Mouse (Mus musculus) urinary bladder, postnatal 25 days (tissue): ENCODE results near the gene Usp40.

Experiments used
- DNase-seq: peaks from one replicate; pipeline ENCODE4 v3.0.0; 2022; ENCODE audit warnings: low spot score

Usp40 gene

DNA sequence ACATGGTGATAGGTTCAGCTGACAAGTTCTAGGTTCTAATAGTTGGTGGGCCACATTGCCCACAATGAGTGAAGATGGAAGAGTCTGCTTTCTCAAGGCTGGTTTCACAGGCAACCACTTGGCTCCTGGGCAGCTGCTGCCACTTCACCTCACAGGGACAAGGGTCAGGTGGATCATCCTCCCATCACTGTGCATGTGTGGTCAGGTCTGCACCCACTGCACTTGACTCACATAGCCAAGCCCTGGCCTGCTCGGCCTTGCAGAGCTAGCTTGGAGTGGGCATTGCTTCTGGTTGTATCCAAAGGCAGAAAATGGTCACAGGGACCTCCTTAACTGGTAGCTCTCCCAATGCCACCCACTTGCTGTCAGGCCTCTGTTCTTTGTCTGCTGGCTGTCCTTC, 66.6 kb downstream of the Usp40 start:
- DNase-seq: no peak

DNA sequence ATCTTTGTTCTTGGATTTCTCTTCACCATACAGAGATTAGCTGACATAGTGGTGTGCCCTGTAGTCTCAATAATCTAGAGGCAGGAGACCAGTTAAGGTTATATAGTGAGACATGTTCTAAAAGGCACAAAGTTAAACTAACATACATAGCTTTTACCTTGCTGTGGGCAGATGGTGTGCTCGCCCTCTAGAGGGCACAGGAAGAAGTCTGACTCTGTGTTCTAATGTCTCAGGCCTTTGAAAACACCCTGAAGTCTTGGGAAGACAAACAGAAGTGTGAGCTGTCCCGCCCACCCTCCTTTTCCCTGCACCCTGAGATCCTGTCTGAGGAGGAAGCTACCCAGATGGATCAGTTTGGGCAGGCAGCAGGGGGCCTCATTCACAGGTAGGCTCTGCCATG, 71.8 kb downstream of the Usp40 start:
- no peak for DNase-seq

DNA sequence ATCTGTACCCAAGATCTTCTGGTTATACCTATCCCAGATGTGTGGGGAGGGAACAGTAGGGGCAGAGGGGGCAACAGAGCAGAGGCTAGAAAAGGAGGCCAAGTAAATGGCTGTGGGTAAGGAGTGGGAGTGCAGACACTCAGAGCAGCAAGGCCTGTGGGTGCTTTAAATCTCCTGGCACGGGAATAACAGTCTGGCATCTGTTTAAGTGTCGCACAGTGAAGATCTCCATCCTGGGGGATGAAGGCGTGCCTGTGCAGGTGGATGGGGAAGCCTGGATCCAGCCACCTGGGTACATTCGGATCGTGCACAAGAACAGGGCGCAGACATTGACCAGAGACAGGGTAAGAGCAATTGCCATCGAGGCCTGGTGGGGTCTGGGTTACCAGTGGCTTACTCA, 72.3 kb downstream of the Usp40 start:
- no peak for DNase-seq

- no peak for DNase-seq
Observed at GRCm38 (mm10) chr1:87935546-87935945, 72.8 kb downstream of the Usp40 start.

DNA sequence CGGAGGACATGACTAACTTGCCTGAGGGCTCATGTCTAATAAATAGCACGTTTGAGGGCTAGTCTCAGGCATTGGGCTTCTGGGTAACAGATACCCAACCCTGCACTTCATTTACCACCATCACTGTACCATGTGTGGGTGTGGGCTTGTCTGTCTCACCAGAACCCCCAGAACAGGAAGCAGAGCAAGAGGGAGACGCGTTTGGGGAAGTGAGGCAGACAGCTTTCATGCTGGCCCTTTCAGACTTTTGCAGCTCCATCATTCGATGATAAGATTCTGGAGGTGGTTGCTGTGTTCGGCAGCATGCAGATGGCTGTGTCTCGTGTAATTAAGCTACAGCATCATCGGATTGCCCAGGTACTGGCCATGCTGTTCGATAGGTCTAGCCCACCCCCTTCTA, 73.3 kb downstream of the Usp40 start:
- no peak for DNase-seq

GRCm38 (mm10) chr1:87933051-87933450, 75.3 kb downstream of the Usp40 start:
- no peak for DNase-seq

DNA sequence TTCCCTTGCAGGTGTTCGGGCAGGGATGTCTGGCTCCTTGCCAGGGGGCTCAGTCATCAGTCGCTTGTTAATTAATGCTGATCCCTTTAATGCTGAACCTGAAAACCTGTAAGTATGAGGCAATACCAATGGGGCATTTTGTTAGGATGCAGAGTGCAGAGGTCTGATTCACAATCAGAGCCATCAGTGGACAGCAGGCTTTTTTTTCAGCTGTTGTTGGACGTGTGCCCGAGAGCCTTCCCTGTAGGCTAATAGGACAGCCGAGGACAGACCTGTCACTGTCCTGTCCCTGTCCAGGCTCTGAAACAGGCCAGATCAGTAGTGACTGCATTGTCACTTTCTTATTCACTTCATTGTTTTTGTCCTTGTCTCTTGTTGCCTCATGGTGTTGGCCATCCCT, 78.6 kb downstream of the Usp40 start:
- DNase-seq: no peak

DNA sequence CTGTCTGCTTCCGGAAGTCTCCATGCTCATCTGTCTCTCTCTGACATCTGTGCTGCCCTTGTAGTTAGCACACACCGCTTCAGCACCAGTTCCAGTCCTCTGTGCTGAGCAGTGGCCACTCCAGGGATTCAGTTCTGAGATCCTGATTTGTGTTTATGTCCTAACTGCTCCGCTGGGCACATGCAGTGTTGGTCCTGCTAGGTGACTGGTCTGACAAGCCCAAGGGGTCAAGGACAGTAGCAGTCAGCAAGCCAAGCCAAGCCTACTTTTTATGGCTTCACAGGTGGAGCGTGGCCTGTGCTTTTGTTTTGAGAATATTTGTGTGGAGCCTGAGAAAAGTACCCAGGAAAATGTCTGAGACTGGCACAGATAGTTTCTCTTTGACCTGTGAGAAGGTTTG, 83.5 kb downstream of the Usp40 start:
- no peak for DNase-seq

DNA sequence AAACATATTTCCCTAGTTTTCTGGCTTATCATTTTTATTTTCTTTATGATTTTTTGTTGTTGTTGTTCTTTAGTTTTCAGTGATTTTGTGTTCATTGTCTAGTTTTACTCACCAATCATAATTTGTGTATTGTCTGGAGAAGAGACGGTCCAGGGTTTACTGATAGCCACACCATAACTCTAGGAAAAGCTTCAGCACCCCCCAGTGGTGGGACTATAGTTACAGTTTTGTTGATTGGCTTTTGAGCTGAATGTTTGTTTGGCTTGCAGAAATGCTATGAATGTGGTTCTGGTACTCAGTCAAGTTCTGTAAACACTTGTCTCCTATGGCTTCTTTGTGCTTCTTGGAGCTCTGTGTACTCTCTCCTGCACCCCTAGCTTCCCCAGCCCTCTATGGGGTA, 85.7 kb downstream of the Usp40 start:
- peak; percentile 31 for DNase-seq

DNA sequence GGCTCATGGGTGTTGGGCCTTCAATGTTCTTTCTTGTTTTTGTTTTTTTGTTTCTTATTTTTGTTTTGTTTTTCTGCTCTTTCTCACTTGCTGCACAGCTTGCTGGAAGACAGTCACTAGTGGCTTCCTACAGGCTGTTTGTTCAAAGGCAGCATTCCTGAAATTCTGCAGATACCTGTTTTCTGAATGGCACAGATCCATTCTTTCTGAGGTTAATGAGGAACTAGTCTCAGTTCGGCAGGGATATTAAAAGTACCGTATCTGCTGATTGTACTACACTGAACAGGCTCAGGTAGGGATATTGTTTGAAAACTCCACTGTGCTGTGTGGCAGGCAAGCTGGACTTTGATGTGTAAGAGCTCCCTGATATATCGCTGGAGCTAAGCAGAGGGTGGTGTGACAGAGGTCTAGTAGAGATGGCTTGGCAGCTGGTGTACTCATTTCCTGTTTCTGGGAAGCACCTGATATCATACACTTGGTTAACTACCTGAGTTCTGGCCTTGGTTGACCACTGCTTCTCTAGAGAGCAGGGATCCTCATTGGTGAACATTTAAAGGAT, 88.2 kb downstream of the Usp40 start:
- DNase-seq: no peak

GRCm38 (mm10) chr1:87918061-87918460, 90.3 kb downstream of the Usp40 start:
- no peak for DNase-seq

GRCm38 (mm10) chr1:87917361-87917760, 91.0 kb downstream of the Usp40 start:
- DNase-seq: no peak

GRCm38 (mm10) chr1:87913356-87913755, 95.0 kb downstream of the Usp40 start:
- DNase-seq: no peak

GRCm38 (mm10) chr1:87910428-87910827, 97.9 kb downstream of the Usp40 start:
- no peak for DNase-seq

- DNase-seq: no peak
Observed at GRCm38 (mm10) chr1:87909565-87909964, 98.8 kb downstream of the Usp40 start.

GRCm38 (mm10) chr1:87908736-87909135, 99.6 kb downstream of the Usp40 start:
- no peak for DNase-seq

DNA sequence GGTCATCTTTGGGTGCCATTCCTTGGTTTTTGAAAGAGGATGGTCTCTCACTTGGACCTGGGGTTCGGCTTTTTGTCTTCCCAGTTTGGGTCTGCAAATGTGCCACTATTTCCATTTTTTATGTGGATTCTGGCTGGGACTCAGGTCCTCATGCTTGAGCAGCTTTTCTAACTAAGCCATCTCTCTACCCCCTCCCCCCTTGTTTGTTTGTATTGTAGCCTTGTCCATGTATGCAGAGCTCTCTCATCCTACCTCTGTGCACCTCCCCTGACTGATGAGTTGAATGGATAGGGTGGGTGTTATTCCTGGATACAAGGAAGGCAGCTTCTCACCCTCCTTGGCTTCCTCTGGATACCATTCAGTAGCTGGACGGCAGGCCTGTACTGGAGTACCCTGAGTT, 100.3 kb downstream of the Usp40 start:
- no peak for DNase-seq

DNA sequence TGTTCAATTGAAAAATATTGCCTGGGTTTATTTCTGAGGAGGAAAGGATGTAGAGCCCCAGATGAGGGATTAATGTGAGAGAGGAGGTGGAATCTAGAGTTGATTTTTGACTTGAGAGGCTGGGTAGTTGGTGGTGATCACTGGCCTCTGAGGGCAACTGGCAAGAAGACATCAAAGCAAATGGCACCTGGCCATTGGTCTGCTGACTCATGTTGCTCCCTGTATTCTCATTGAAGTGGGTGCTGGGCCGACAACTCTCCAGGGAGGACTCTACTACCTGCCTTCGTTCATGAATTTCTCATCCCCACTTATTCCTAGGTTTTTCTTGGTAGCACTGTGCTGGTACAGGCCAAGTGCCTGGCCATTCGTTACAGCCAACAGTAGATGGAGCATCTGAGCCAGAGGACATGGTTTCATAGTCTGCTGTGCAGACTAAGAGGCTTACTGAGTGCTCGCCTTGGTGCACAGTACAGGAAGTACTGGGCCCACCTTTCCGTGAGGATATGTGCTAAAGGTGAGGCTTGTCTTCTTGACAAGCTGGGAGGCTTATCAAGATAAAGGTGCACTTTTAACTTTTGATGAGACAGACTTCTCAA, 101.9 kb downstream of the Usp40 start:
- DNase-seq: no peak

- DNase-seq: no peak
Observed at GRCm38 (mm10) chr1:87902186-87902585, 106.2 kb downstream of the Usp40 start.

DNA sequence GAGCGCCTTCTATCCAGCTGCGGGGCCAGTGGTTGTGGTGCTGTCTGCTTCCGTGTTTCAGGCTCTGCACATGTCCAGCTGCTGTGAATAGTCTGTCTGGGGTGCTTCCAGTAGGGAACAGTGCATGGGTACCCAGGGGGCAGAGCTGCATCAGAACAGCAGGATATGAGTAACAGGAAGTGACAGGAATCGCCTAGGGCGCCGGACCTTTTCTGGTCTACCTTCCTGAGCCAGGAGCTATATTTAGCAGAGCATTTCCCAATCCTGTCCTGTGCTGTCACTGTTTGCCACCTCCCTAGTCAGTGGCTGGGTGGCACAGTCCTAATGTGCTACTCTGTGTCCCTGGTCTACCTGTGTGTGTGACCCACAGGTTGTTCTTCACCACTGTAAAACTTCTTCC, 107.4 kb downstream of the Usp40 start:
- DNase-seq: no peak

- no peak for DNase-seq
Observed at GRCm38 (mm10) chr1:87899701-87900100, 108.7 kb downstream of the Usp40 start.

DNA sequence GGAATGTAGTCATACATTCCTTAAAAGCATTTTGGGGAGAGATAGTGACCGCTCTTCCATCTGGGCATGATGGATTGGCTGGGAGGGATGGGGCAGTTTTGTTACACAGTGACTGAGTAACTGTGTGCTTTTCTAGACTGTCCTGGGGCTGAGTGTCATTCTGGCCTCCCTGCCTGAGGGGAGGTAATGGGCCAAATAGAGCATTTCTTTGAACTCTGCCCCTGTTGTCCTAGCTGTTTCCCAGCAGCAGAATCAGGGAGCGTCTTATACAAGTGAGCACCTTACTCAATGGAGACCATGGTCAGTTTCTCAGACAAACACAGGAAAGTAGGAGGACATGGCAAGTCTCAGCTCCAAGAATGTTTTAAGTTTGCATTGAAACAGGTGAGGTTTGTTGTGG, 111.4 kb downstream of the Usp40 start:
- no peak for DNase-seq
